Mouse (Mus musculus): ENCODE measurements around the gene Gbp4. TPM values are rescaled to one million over a fixed set of nuclear protein-coding genes. Genes with fewer than 3 reads are reported as not detected.

Gbp4 gene
- polyA plus RNA-seq, 1 experiment from 2014 or later, result 4.9 TPM

Other genes with a start within 250 kb of the Gbp4 start
- 0.33 and 0.47 TPM in 2 replicates for gene Abcg3, start 156.9 kb downstream of the Gbp4 start, polyA plus RNA-seq (2014; fragmentation: Nextera tagmentation; extraction: Ambion mirVana)
- 2.5 and 2.9 TPM in 2 replicates for gene Gbp9, start within 50 bp of the Gbp4 start, polyA plus RNA-seq (2014; fragmentation: Nextera tagmentation; extraction: Ambion mirVana)
- 1.2 TPM in 2 replicates for gene Gbp8, start within 50 bp of the Gbp4 start, polyA plus RNA-seq (2014; fragmentation: Nextera tagmentation; extraction: Ambion mirVana)
- gene Gbp10, start 99.9 kb upstream of the Gbp4 start, polyA plus RNA-seq (2014; fragmentation: Nextera tagmentation; extraction: Ambion mirVana), result 2.4 and 2.5 TPM in 2 replicates
- 0.33 and 1.1 TPM in 2 replicates for gene Gm43302, start 154.1 kb upstream of the Gbp4 start, polyA plus RNA-seq (2014; fragmentation: Nextera tagmentation; extraction: Ambion mirVana)
- gene Gbp6, start 154.1 kb upstream of the Gbp4 start, polyA plus RNA-seq (2014; fragmentation: Nextera tagmentation; extraction: Ambion mirVana), result 3.3 and 5.3 TPM in 2 replicates

All from hindbrain, embryonic 14.5 days (tissue).